Mouse (Mus musculus): ENCODE measurements around the gene Hyal1.

Gene Hyal1

DNA sequence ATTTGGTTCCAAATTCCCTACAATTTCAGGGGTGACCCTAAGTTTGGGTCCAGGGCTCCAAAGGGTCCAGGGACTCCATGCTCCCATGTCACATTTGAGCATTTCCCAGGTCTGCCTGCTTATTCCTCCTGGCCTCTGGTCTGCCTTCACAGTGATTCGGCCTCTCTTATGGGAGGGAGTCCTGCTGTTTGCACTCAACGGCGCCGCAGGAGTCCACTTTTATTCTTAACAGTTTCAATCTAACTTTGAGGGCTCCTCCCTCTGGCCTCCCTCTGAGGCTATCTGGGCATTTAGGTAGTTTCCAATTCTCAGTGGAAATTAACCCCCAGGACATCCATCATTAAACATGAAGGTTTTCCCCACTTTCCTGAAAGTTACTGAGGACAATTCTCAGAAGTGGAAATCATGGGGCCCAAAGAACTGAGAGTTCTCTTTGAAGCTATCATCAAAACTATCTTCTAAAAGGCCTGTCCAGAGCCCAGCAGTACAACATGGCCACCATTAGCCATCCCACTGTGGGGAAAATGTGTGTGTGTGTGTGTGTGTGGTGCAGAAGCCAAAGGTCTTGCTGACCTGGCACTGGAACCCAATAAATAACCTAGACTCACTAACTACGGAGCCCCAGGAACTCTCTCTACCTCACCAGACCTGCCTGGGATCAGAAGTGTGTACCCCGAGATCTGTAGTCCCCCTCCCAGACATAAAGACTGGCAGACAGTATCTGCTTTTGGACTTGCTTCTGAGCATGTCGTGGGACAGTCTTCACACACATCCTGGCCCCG lies 17.7 kb downstream of the Hyal1 start:
- in situ Hi-C loops (cut with MseI, MboI) = no loop called here

DNA sequence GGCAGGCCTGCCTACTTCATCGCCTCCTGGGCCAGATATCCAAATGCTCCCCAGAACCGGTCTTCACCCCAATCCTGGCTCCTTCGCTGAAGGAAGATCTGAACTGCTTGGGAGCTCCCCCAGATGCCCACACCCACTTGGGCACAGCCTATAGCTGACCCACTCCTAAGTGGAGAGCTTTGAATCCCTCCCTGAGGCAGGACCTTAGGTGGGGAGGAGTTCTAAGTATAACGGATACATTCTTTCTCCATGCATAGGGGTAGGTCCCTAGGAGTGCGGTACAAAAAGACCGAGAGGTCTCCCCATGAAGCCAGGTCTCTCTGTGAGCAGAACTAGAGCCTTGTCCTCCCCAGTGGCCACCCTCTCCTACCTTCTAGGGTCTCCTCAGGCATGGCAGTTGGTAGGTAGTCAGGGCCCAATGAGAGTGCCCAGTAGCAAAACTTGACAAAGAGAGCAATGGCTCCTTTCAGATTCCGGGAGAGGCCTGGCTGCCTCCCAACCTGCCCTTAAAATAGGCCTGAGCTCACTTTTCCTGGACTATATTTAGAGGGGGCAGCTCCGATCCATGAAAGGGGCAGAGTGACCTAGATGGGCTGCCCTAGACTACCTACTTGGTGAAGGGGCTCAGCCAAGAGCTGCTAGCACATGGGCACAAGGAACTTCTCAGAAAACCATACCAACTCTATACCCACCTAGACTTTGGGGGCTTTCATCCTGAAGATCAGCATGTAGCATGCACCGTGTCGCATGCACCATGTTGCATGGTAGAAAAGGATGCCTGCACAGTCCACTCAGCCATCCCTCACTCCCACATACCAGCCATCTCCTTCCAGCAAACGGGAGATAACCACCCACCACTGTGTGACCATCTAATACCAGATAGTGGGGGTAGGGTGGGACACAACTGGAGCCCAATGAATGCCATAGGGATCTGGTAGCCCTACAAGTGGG lies 20.2 kb downstream of the Hyal1 start:
- in situ Hi-C loops (cut with MseI, MboI) = no loop called here

DNA sequence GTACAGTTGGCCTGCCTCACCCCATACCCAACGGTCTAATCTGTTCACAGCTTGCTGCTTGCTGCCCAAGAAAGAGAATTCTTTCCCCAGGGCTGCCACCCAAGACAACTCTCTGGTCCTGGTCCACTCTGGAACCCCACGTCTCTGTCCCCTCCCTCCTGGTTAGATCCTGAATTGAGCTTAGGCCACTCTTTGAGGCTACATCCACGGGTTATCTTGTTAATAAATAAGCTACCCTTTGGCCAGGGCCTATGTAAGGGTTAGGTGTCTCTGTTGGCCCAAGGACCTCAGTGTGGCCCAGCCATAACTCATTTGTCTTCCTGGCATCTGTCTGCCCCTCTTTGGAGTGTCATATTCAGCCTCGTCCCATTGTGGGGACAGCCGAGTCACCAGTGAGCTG lies 21.7 kb downstream of the Hyal1 start:
- in situ Hi-C loops (cut with MseI, MboI) = no loop called here

GRCm38 (mm10) chr9:107599433-107599832 lies 22.7 kb downstream of the Hyal1 start:
- in situ Hi-C loops (cut with MseI, MboI) = no loop called here

DNA sequence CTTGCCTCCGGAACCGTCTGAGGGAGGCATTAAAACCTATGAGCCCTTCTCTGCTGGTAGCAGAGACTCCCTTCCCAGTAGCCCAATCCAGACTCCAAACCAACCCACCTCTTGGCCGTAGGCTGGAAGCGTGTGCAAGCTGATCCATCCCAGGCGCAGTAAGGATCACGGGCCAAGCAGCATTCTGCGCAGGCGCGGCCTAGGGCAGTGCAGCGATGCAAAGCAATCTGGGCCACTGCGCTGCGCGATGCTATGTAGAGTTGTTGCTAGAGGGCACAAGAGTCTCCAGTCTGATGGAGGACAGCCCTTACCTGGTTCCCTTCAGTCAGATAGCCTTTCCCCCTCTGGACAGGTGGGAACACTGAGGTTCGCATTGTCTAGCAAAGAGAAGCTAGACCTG lies 23.1 kb downstream of the Hyal1 start:
- in situ Hi-C loops (cut with MseI, MboI) = no loop called here

- in situ Hi-C loops (cut with MseI, MboI) = no loop called here
Observed at GRCm38 (mm10) chr9:107600745-107601144, 24.0 kb downstream of the Hyal1 start.

DNA sequence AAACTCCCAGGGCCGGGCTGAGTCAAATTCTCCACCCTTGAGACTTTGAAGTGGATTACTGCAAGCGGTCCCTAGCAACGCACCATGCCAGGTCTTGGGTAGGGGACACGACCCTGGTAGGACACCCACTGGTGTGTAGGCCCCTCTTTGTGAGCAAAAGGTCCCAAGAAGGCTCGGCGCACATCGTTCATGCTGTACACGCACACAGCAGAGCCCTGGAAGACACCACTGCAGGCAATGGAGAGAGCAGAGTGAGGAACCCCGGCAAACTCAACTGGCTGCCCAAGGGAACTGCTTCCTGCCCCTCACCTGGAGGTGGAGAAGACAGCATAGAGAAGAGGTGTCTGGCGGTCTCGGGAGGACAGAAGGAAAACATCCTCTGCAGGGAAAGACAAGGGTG lies 24.5 kb downstream of the Hyal1 start:
- in situ Hi-C loops (cut with MseI, MboI) = no loop called here

DNA sequence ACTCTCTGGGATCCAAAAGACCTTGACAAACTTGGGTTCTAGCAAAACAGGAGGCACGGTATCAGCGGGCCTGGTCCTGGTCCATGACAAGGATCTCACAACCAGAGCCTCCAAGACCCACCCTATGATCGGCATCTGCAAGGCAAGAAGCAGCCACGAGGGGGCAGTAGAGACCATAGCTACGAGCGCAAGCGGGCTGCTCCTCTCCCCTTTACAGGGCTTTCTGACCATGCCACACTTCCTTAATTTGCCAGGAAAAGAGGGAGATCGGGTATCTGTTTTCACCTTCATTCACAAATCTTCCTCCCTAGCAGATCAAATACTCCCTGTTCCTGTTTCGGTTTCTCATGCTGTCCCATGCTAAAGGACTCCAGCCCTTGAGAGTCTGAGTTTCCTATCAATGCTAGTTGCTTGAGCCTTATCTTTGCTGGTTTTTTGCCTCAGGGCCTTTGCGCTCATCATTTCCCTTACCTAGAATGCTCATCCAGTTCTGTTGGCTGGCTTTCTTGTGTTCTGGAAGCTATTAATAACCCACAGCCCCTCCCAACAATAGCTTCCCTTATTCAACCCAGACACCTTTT lies 25.4 kb downstream of the Hyal1 start:
- in situ Hi-C loops (cut with MseI, MboI) = no loop called here

- in situ Hi-C loops (cut with MseI, MboI) = no loop called here
Observed at GRCm38 (mm10) chr9:107603251-107603650, 26.5 kb downstream of the Hyal1 start.

DNA sequence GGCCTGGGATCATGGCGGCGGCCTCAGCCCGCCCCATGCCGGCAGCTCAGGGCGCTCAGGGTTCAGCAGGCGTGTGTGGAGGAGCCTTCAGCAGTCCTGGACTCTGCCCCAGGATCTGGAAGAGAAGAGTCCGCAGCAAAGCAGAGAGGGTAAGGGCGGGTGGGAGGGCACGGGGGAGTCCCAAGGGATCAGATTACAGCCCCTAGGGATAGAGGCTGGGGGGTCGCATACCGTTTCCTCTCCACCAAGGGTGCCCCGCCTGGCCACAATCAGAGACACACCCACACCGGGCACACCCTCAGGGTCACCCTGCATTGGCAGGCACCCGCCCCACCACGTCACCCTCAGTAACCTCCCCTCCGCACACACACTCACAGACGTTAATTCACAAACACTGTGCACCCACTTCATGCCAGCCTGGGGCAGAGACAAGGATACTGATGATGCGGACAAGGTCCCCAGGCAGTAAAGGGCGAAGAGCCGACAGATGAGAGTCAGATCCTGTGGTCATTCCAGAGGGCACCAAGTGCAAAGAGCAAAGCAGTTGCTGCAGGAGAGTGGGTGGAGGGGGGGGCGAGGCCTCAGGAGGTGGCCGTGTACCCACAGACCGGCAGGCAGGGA lies 28.4 kb downstream of the Hyal1 start:
- in situ Hi-C loops (cut with MseI, MboI) = no loop called here

- in situ Hi-C loops (cut with MseI, MboI) = no loop called here
Observed at GRCm38 (mm10) chr9:107606591-107606990, 29.9 kb downstream of the Hyal1 start.

- in situ Hi-C loops (cut with MseI, MboI) = no loop called here
Observed at GRCm38 (mm10) chr9:107607036-107607435, 30.3 kb downstream of the Hyal1 start.

- in situ Hi-C loops (cut with MseI, MboI) = no loop called here
Observed at GRCm38 (mm10) chr9:107607653-107608245, 31.0 kb downstream of the Hyal1 start.

DNA sequence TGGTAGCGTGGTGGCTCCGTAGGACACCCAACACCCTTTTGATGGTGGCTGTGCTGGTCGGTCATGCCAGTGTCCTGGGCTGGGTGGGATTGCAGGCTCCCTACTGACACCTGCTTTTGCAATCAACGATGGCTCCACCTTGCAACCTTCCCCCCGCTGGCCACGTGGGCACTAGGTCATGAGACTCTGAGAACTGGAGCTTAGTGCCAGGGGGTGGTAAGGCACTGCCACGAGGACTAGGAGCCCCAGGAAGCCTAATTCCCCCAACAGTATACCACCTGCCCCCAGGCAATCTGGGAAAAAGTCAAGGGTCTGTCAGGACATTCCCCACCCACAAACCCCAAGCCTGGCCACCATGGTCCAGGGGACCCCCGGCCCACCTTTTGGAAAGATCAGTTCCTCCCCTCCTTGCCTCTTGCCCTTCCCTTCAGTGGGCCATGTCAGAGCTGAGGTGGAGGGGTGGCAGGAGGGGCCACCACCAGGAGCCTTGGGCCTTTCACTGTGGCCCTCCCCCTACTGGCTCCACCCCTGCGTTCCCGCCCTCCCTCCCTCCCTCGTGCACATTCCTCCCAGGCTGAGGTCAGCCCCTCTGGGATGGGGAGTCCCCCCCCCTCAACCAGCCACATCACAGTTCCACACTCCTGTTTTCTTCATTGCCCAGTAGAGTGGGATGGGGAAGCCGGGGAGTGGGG lies 32.2 kb downstream of the Hyal1 start, which contains the start of gene Sema3b:
Sema3b (minus strand) TSS at position 489 of the 692 bp plus-strand sequence.
- in situ Hi-C loops (cut with MseI, MboI) = no loop called here

- in situ Hi-C loops (cut with MseI, MboI) = no loop called here
Observed at GRCm38 (mm10) chr9:107609433-107609830, 32.7 kb downstream of the Hyal1 start.

GRCm38 (mm10) chr9:107611456-107612190 lies 34.9 kb downstream of the Hyal1 start:
- in situ Hi-C loops (cut with MseI, MboI) = no loop called here

GRCm38 (mm10) chr9:107612191-107612944 lies 35.6 kb downstream of the Hyal1 start:
- in situ Hi-C loops (cut with MseI, MboI) = no loop called here

GRCm38 (mm10) chr9:107612945-107613569 lies 36.3 kb downstream of the Hyal1 start:
- in situ Hi-C loops (cut with MseI, MboI) = no loop called here

DNA sequence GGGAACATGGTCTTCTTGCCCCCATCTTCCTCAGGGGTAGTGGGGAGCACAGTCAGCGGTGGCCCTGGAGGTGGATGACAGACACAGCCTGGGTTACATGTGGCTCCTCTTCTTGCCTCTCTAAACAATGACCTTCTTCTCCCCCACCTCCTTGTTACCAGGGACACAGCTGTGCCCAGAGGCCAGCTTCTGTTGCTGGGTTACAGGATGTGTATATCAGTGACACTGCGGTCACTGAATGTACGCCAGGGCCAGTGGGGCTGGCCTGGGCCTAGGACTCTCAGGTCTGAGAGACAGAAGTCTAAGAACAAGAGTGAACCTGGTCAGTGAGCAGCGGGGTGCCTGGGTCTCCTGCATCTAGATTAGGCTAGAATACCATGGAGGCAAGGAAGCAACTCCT lies 38.3 kb downstream of the Hyal1 start:
- in situ Hi-C loops (cut with MseI, MboI) = no loop called here
